Mouse (Mus musculus) liver, embryonic 14 days (tissue): ENCODE data around the gene Prr36. TPM values are rescaled to one million over a fixed set of nuclear protein-coding genes. Genes with fewer than 3 reads are reported as not detected.

Experiments used
- polyA plus RNA-seq: library from polyadenylated mRNA; depleted of rRNA; stranded (reverse); fragments of >200 nt; gene quantifications from 2 replicates; pipeline ENCODE4 v1.2.3, GENCODE M21; 2012; rRNA removed

The Prr36 gene
- 0.21 and 0.22 TPM in 2 replicates for polyA plus RNA-seq

GRCm38 (mm10) chr8:4216791-4217621 lies at the start of gene Prr36:
Gene Prr36 (minus strand): TSS chr8:4217459.

GRCm38 (mm10) chr8:4259125-4259804 lies 42.0 kb upstream of the Prr36 start, which contains the start of gene Ctxn1:
Gene Ctxn1 (minus strand): TSS chr8:4259274.

GRCm38 (mm10) chr8:4252934-4253841 lies 35.9 kb upstream of the Prr36 start, which contains the start of gene Snapc2:
Gene Snapc2 (plus strand): TSS chr8:4253080.

GRCm38 (mm10) chr8:4247951-4248540 lies 30.8 kb upstream of the Prr36 start, which contains the start of gene Tgfbr3l:
Gene Tgfbr3l (plus strand): TSS chr8:4248214.

GRCm38 (mm10) chr8:4238434-4239192 lies 21.4 kb upstream of the Prr36 start, which contains the start of the genes Map2k7 and Gm49320:
Gene Map2k7 (plus strand): TSS chr8:4238740.
Gene Gm49320 (plus strand): TSS chr8:4238865.

GRCm38 (mm10) chr8:4226739-4227347 lies 9.6 kb upstream of the Prr36 start, which contains the start of gene Lrrc8e:
Gene Lrrc8e (plus strand): TSS chr8:4226827.

GRCm38 (mm10) chr8:4165852-4166751 lies 51.2 kb downstream of the Prr36 start, which contains the start of gene Evi5l:
Gene Evi5l (plus strand): TSS chr8:4166567.

Other genes starting within 250 kb of the Prr36 start
- gene Cd209f, start 111.6 kb downstream of the Prr36 start, polyA plus RNA-seq, result 0.36 and 0.74 TPM in 2 replicates
- 0.05 and 0.07 TPM in 2 replicates for gene Cd209g, start 83.4 kb downstream of the Prr36 start, polyA plus RNA-seq
- 3.3 and 3.7 TPM in 2 replicates for gene Evi5l, start 50.9 kb downstream of the Prr36 start, polyA plus RNA-seq
- gene Lrrc8e, start 9.4 kb upstream of the Prr36 start, polyA plus RNA-seq, result 0.07 and 0.08 TPM in 2 replicates
- 12.3 and 13.5 TPM in 2 replicates for gene Map2k7, start 21.3 kb upstream of the Prr36 start, polyA plus RNA-seq
- 0.35 and 0.48 TPM in 2 replicates for gene Gm49320, start 21.4 kb upstream of the Prr36 start, polyA plus RNA-seq
- 3.5 and 4.8 TPM in 2 replicates for gene Tgfbr3l, start 30.8 kb upstream of the Prr36 start, polyA plus RNA-seq
- gene Snapc2, start 35.6 kb upstream of the Prr36 start, polyA plus RNA-seq, result 10.9 and 12.1 TPM in 2 replicates
- gene Ctxn1, start 41.8 kb upstream of the Prr36 start, polyA plus RNA-seq, result 2.9 TPM in 2 replicates
- 41.0 and 41.8 TPM in 2 replicates for gene Timm44, start 58.5 kb upstream of the Prr36 start, polyA plus RNA-seq
- gene Ccl25, start 107.8 kb upstream of the Prr36 start, polyA plus RNA-seq, result 4.8 and 5.8 TPM in 2 replicates
- gene Elavl1, start 108.0 kb upstream of the Prr36 start, polyA plus RNA-seq, result 26.8 and 41.3 TPM in 2 replicates